Mouse (Mus musculus) olfactory bulb, adult 2 months (tissue): ENCODE measurements at regions not wholly inside any gene's neighbourhood (a gene's known extent, or its start where the extent isn't known, plus 50 kb on each side); places are given as distances from the start of the nearest gene placed in this dataset.

Experiments
- CTCF ChIP-seq: fragments of 200-500 bp; IDR thresholded peaks from 2 replicates; pipeline ENCODE4 v1.5.1; 2012; ENCODE audit warnings: low read depth, mild to moderate bottlenecking, low read length, moderate library complexity; ENCODE audit not compliant: insufficient read depth
- POLR2A ChIP-seq: fragments of 200-500 bp; IDR thresholded peaks from 2 replicates; pipeline ENCODE4 v1.6.1; 2012; ENCODE audit warnings: mild to moderate bottlenecking, low read depth, low read length, moderate library complexity; ENCODE audit not compliant: insufficient read depth

GRCm38 (mm10) chr10:97028776-97029175 lies 412.0 kb downstream of the Btg1 start:
- no peak for TF ChIP-seq CTCF
- TF ChIP-seq POLR2A, result no peak
